Mouse (Mus musculus) CH12.LX (cell line): ENCODE data around the gene Nell1. TPM values are rescaled to one million over a fixed set of nuclear protein-coding genes. Genes with fewer than 3 reads are reported as not detected.

ENCODE experiments used
- DNase-seq: peaks from one replicate; pipeline ENCODE4 v3.0.0-alpha.2; 2013; ENCODE audit errors: extremely low read depth
- H3K27ac ChIP-seq: 2 replicates; pipeline ENCODE4 v1.5.1; 2012; ENCODE audit warnings: low read depth, mild to moderate bottlenecking, control low read depth, moderate library complexity; ENCODE audit not compliant: insufficient read depth
- H3K27me3 ChIP-seq: replicated peaks from 2 replicates; pipeline ENCODE3; 2012; ENCODE audit warnings: inconsistent platforms
- H3K36me3 ChIP-seq, 2 experiments: replicated peaks in 1 of 2; 2 replicates each; pipeline versions ENCODE3 to v1.6.1; 2012; ENCODE audit warnings: inconsistent platforms in 1 of 2, low read length in 1 of 2, mild to moderate bottlenecking in 1 of 2, mixed read lengths in 1 of 2, moderate library complexity in 1 of 2; ENCODE audit not compliant: control insufficient read depth in 1 of 2, insufficient read depth in 1 of 2
- H3K4me1 ChIP-seq, 2 experiments: 2 replicates each; pipeline ENCODE4 v1.6.1; 2012; ENCODE audit warnings: inconsistent platforms in 1 of 2, moderate library complexity in 1 of 2; ENCODE audit not compliant: insufficient read depth in 2 of 2, control insufficient read depth in 1 of 2
- H3K4me2 ChIP-seq: 2 replicates; pipeline ENCODE4 v1.6.1; 2012; ENCODE audit warnings: low read depth, mild to moderate bottlenecking, control low read depth; ENCODE audit not compliant: poor library complexity, insufficient read depth, severe bottlenecking
- H3K4me3 ChIP-seq, 3 experiments: fragments of 150-350 bp in 1 of 3; sonication (generic) in 1 of 3; replicated peaks in 1 of 3; 2 replicates each; pipeline versions ENCODE3 to v1.5.1; 2011 to 2012; ENCODE audit warnings: low read depth in 2 of 3, low read length in 2 of 3, mild to moderate bottlenecking in 2 of 3, moderate library complexity in 2 of 3, control low read depth in 1 of 3, improper control_type of control experiment in 1 of 3, inconsistent platforms in 1 of 3, mixed read lengths in 1 of 3; ENCODE audit not compliant: poor library complexity in 1 of 3
- H3K79me2 ChIP-seq: replicated peaks from 2 replicates; pipeline ENCODE4 v1.6.1; 2012; ENCODE audit warnings: mild to moderate bottlenecking, moderate library complexity; ENCODE audit not compliant: control insufficient read depth, poor library complexity, insufficient read depth, severe bottlenecking; ENCODE audit errors: extremely low read depth
- H3K9ac ChIP-seq: 2 replicates; pipeline ENCODE4 v1.6.1; 2012; ENCODE audit warnings: low read depth, mild to moderate bottlenecking, control low read depth, moderate library complexity; ENCODE audit not compliant: insufficient read depth
- H3K9me3 ChIP-seq: replicated peaks from 2 replicates; pipeline ENCODE3; 2012; ENCODE audit warnings: low read length, inconsistent platforms, mixed read lengths
- BHLHE40 ChIP-seq: IDR thresholded peaks from 2 replicates; pipeline ENCODE4 v1.6.1; 2011; ENCODE audit warnings: mild to moderate bottlenecking, low read depth, low read length, improper control_type of control experiment
- CTCF ChIP-seq, 2 experiments: IDR thresholded peaks in 1 of 2; conservative IDR thresholded peaks in 1 of 2; 2 replicates each; pipeline ENCODE4 v1.5.1; 2011 to 2012; ENCODE audit warnings: low read depth in 2 of 2, low read length in 2 of 2, improper control_type of control experiment in 1 of 2, inconsistent platforms in 1 of 2, mild to moderate bottlenecking in 1 of 2, moderate library complexity in 1 of 2
- E2F4 ChIP-seq: IDR thresholded peaks from 2 replicates; pipeline ENCODE4 v1.6.1; 2011; ENCODE audit warnings: low read depth, low read length, improper control_type of control experiment; ENCODE audit not compliant: insufficient replicate concordance
- ELF1 ChIP-seq: IDR thresholded peaks from 2 replicates; pipeline ENCODE4 v1.6.1; 2014; ENCODE audit warnings: low read depth, mild to moderate bottlenecking, inconsistent platforms, low read length, improper control_type of control experiment
- EP300 ChIP-seq: IDR thresholded peaks from 2 replicates; pipeline ENCODE4 v1.6.1; 2011; ENCODE audit warnings: low read length, improper control_type of control experiment
- GABPA ChIP-seq: IDR thresholded peaks from 2 replicates; pipeline ENCODE4 v1.6.1; 2012; ENCODE audit warnings: low read depth, low read length, improper control_type of control experiment, inconsistent platforms; ENCODE audit not compliant: insufficient replicate concordance
- HCFC1 ChIP-seq: IDR thresholded peaks from 2 replicates; pipeline ENCODE4 v1.6.1; 2012; ENCODE audit warnings: low read depth, mild to moderate bottlenecking, inconsistent platforms, low read length, improper control_type of control experiment
- MAFK ChIP-seq: IDR thresholded peaks from 2 replicates; pipeline ENCODE4 v1.6.1; 2011; ENCODE audit warnings: low read length, improper control_type of control experiment; ENCODE audit not compliant: insufficient replicate concordance
- MEF2A ChIP-seq: IDR thresholded peaks from 2 replicates; pipeline ENCODE4 v1.6.1; 2014; ENCODE audit warnings: low read depth, mild to moderate bottlenecking, inconsistent platforms, low read length, improper control_type of control experiment, borderline replicate concordance
- MYC ChIP-seq: IDR thresholded peaks from 2 replicates; pipeline ENCODE4 v1.6.1; 2011; ENCODE audit warnings: low read depth, mild to moderate bottlenecking, improper control_type of control experiment, low read length
- NRF1 ChIP-seq: IDR thresholded peaks from 2 replicates; pipeline ENCODE4 v1.6.1; 2014; ENCODE audit warnings: low read depth, mild to moderate bottlenecking, inconsistent platforms, low read length, improper control_type of control experiment, moderate library complexity
- PAX5 ChIP-seq: IDR thresholded peaks from 2 replicates; pipeline ENCODE4 v1.6.1; 2012; ENCODE audit warnings: low read length, inconsistent platforms, mixed read lengths
- RCOR1 ChIP-seq: conservative IDR thresholded peaks from 2 replicates; pipeline ENCODE4 v1.6.1; 2012; ENCODE audit warnings: low read depth, mild to moderate bottlenecking, inconsistent platforms, low read length, improper control_type of control experiment
- SIN3A ChIP-seq: IDR thresholded peaks from 2 replicates; pipeline ENCODE4 v1.6.1; 2012; ENCODE audit warnings: low read length, improper control_type of control experiment, inconsistent platforms
- SMC3 ChIP-seq: IDR thresholded peaks from 2 replicates; pipeline ENCODE4 v1.6.1; 2011; ENCODE audit warnings: low read depth, low read length, improper control_type of control experiment
- TCF12 ChIP-seq: IDR thresholded peaks from 2 replicates; pipeline ENCODE4 v1.6.1; 2014; ENCODE audit warnings: low read depth, mild to moderate bottlenecking, inconsistent platforms, low read length, improper control_type of control experiment
- UBTF ChIP-seq: IDR thresholded peaks from 2 replicates; pipeline ENCODE4 v1.6.1; 2012; ENCODE audit warnings: low read depth, mild to moderate bottlenecking, inconsistent platforms, low read length, improper control_type of control experiment, moderate library complexity
- ZNF384 ChIP-seq: IDR thresholded peaks from 2 replicates; pipeline ENCODE4 v1.6.1; 2012; ENCODE audit warnings: low read depth, low read length, improper control_type of control experiment, inconsistent platforms
- dilution Hi-C: fragments of 300-500 bp; cut with MboI; formaldehyde crosslinking; loops from 2 replicates; pipeline ENCODE4 v1.14.3; 2020; ENCODE audit warnings: low sequenced_read_pairs; ENCODE audit not compliant: extremely low pct_unique_long_range_greater_than_20kb, extremely low pct_ligation_motif_present
- in situ Hi-C: fragments of 300-500 bp; cut with MboI; formaldehyde crosslinking; loops from 3 replicates; pipeline ENCODE4 v1.14.3; 2019; ENCODE audit warnings: low sequenced_read_pairs, low pct_ligation_motif_present, low pct_unique_long_range_greater_than_20kb, mixed read lengths
- polyA plus RNA-seq: library from polyadenylated mRNA; unstranded; fragments of >175 nt; gene quantifications from 2 replicates; pipeline ENCODE4 v1.2.1, GENCODE M21; 2012; ENCODE audit warnings: low read depth; ENCODE audit not compliant: insufficient read length
- total RNA-seq, 2 experiments: library from RNA; depleted of rRNA; stranded (reverse); fragments of 300-350 nt in 1 of 2; fragments of >200 nt in 1 of 2; gene quantifications; 2 replicates each; pipeline ENCODE4 v1.2.3; 2012 to 2014

Nell1 gene
- total and polyA plus RNA-seq, 3 experiments: not detected

GRCm38 (mm10) chr7:50899541-50900088 is 925.0 kb downstream of the Nell1 start:
- no peaks in the 10 kb centered on the region for H3K27me3 ChIP-seq
- dilution Hi-C loops (no loop called here), in situ Hi-C loops (no loop called here)
- no peaks in the 10 kb centered on the region for H3K36me3 ChIP-seq
- H3K4me1 ChIP-seq: no peaks in the 10 kb centered on the region
- H3K9ac ChIP-seq: no peak overlapping the region
- no peak overlapping the region for H3K27ac ChIP-seq
- peaks cover 19% of the 10 kb centered on the region for H3K9me3 ChIP-seq
- TF ChIP-seq NRF1: no peak
- no peak for TF ChIP-seq HCFC1
- TF ChIP-seq E2F4: no peak
- no peak for TF ChIP-seq ZNF384
- no peak for TF ChIP-seq RCOR1
- TF ChIP-seq SMC3: no peak
- no peak for TF ChIP-seq EP300
- no peak for TF ChIP-seq BHLHE40
- TF ChIP-seq SIN3A: no peak
- no peak for TF ChIP-seq ELF1
- no peak for TF ChIP-seq TCF12
- TF ChIP-seq UBTF: no peak
- TF ChIP-seq MEF2A: no peak
- no peak for TF ChIP-seq MAFK
- no peak for TF ChIP-seq MYC
- TF ChIP-seq PAX5: no peak
- no peak for TF ChIP-seq CTCF (conservative IDR thresholded peaks at IDR 0.05 in 1 of 2, IDR thresholded peaks at IDR 0.05 in 1 of 2; ENCODE audit: low read depth in 2 of 2, low read length in 2 of 2)
- no peak for TF ChIP-seq GABPA
- no peak overlapping the region for H3K4me2 ChIP-seq
- no peak overlapping the region for H3K4me3 ChIP-seq
- DNase-seq: no peak
- H3K79me2 ChIP-seq: no peaks in the 10 kb centered on the region

Other genes with a start within 250 kb of the Nell1 start
- gene Htatip2, start 215.7 kb upstream of the Nell1 start, total RNA-seq (2012; rRNA removed): not detected in 2 replicates
- not detected in 2 replicates for gene Htatip2, start 215.7 kb upstream of the Nell1 start, total RNA-seq (2014; rRNA removed)
- not detected in 2 replicates for gene Htatip2, start 215.7 kb upstream of the Nell1 start, polyA plus RNA-seq
- gene Prmt3, start 196.5 kb upstream of the Nell1 start, total RNA-seq (2012; rRNA removed): 47.9 and 54.4 TPM in 2 replicates
- 86.0 and 91.2 TPM in 2 replicates for gene Prmt3, start 196.5 kb upstream of the Nell1 start, total RNA-seq (2014; rRNA removed)
- gene Prmt3, start 196.5 kb upstream of the Nell1 start, polyA plus RNA-seq: 54.3 and 54.5 TPM in 2 replicates
- gene Slc6a5, start 64.7 kb upstream of the Nell1 start, total RNA-seq (2012; rRNA removed): not detected in 2 replicates
- gene Slc6a5, start 64.7 kb upstream of the Nell1 start, total RNA-seq (2014; rRNA removed): not detected in 2 replicates
- not detected in 2 replicates for gene Slc6a5, start 64.7 kb upstream of the Nell1 start, polyA plus RNA-seq